19 mouse cellular contexts compared by ENCODE assay signal in the genomic region with DNA sequence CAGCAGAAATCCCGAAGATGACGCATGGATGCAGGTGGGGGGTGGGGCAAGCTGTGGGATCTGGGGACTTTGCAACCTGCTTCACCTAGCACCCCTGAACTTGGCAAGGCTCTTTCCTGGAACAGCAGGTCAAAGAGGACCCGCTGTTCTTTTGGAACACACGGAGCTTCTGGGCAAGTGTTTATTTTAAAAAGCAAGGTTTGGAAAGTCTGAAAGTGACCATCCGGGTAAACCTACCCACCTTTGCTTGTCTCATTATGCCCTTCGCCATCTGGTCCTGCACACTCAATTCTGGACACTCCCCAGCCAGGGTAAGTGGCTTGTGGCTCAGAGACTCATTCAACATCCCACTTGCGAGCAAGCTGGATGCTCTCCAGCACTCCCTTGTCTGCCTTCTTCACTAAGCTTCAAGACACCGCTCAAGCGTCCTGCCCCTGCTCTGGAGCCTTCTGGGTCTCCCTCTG. TPM values are rescaled to one million over a fixed set of nuclear protein-coding genes. Genes with fewer than 3 reads are reported as not detected.
DNase-seq lines count a peak whose midpoint lies in the region; ATAC-seq and TF ChIP-seq lines count a peak whose summit lies in the region.
"Had no signal": no experiment of that assay in that cellular context is flagged by ENCODE, and none has a peak within 500 bp of the region (broad histone marks: within the 10 kb centered on the region; RNA-seq: fewer than 3 reads in every experiment).

No protein-coding gene starts in this region.

- no peak for DNase-seq in liver, embryonic 14.5 days (ENCODE audit: low read depth in 3 of 3, low spot score in 3 of 3)
- DNase-seq in liver, embryonic 11.5 days (ENCODE audit: low spot score) = no peak
- DNase-seq in cerebellum, adult 11 months = peak; percentile 57
- peak; percentile 79 for DNase-seq in cerebellum, adult 9-11 months
- DNase-seq in retina, postnatal 1 day = peak; percentile 44
- DNase-seq in midbrain, embryonic 14.5 days = no peak
- DNase-seq in layer of hippocampus, adult 8-10 months (ENCODE audit: low spot score in 2 of 2) = no peak
- DNase-seq: gastrocnemius, adult 2 months; heart, adult 11 months; heart, postnatal 4 days; lung, adult 2 months; lung, postnatal 4 days; right cerebral cortex, adult 18-20 months; thymus, adult 18-20 months had no signal

- peaks cover 58 to 68% of the 10 kb centered on the region in 2 experiments for H3K4me1 ChIP-seq in liver, embryonic 14.5 days (replicated peaks; ENCODE audit: control insufficient read depth in 2 of 2, insufficient read depth in 2 of 2, low read length in 1 of 2)
- peaks cover 46% of the 10 kb centered on the region for H3K4me1 ChIP-seq in liver, embryonic 11.5 days (replicated peaks; ENCODE audit: control insufficient read depth, insufficient read depth, low read length)
- peaks cover 15% of the 10 kb centered on the region; the same call in 1 of the 2 replicates for H3K4me1 ChIP-seq in midbrain, embryonic 14.5 days (ENCODE audit: control insufficient read depth, insufficient read depth, low read length)
- H3K4me1 ChIP-seq: embryonic facial prominence, embryonic 13.5 days; limb, embryonic 10.5 days had no signal

- H3K27me3 ChIP-seq in liver, embryonic 14.5 days (ENCODE audit: control insufficient read depth, insufficient read depth, low read length) = no peaks in the 10 kb centered on the region
- H3K27me3 ChIP-seq in liver, embryonic 11.5 days (replicated peaks; ENCODE audit: control insufficient read depth, insufficient read depth, low read length) = no peaks in the 10 kb centered on the region
- H3K27me3 ChIP-seq in midbrain, embryonic 14.5 days (ENCODE audit: control insufficient read depth, insufficient read depth, low read length) = no peaks in the 10 kb centered on the region
- H3K27me3 ChIP-seq: embryonic facial prominence, embryonic 13.5 days; intestine, embryonic 15.5 days; kidney, embryonic 15.5 days had no signal

- WGBS in liver, embryonic 14.5 days (ENCODE audit: insufficient replicate concordance) = 82% methylated on average over 9 of the region's 9 CpGs
- 87% methylated on average over 9 of the region's 9 CpGs for WGBS in liver, embryonic 11.5 days
- 91% methylated on average over 9 of the region's 9 CpGs for WGBS in midbrain, embryonic 14.5 days

- H3K9ac ChIP-seq in liver, embryonic 14.5 days (replicated peaks) = no peak overlapping the region
- no peak overlapping the region for H3K9ac ChIP-seq in liver, embryonic 11.5 days (ENCODE audit: low read depth, low read length)
- no peak overlapping the region for H3K9ac ChIP-seq in midbrain, embryonic 14.5 days (replicated peaks; ENCODE audit: low read length)
- H3K9ac ChIP-seq: embryonic facial prominence, embryonic 13.5 days; intestine, embryonic 15.5 days; kidney, embryonic 15.5 days; midbrain, embryonic 13.5 days had no signal

- H3K9me3 ChIP-seq in liver, embryonic 14.5 days (ENCODE audit: control insufficient read depth, low read length) = no peaks in the 10 kb centered on the region
- H3K9me3 ChIP-seq in liver, embryonic 11.5 days (ENCODE audit: control insufficient read depth, low read length) = no peaks in the 10 kb centered on the region
- no peaks in the 10 kb centered on the region for H3K9me3 ChIP-seq in midbrain, embryonic 14.5 days (ENCODE audit: control insufficient read depth, low read length)
- H3K9me3 ChIP-seq: embryonic facial prominence, embryonic 13.5 days; intestine, embryonic 15.5 days; kidney, embryonic 15.5 days; limb, embryonic 10.5 days; midbrain, embryonic 13.5 days had no signal

- 0 out of 2 replicates have a peak overlapping the region, but pooled peaks have one; percentile 96 for H3K27ac ChIP-seq in liver, embryonic 14.5 days
- no peak overlapping the region for H3K27ac ChIP-seq in liver, embryonic 11.5 days (ENCODE audit: low read depth, low read length)
- no peak overlapping the region for H3K27ac ChIP-seq in midbrain, embryonic 14.5 days (replicated peaks; ENCODE audit: low read depth, low read length)
- H3K27ac ChIP-seq: embryonic facial prominence, embryonic 13.5 days; gastrocnemius, adult 2 months; intestine, embryonic 15.5 days; kidney, embryonic 15.5 days; limb, embryonic 10.5 days had no signal

- TF ChIP-seq EP300 in liver, embryonic 14.5 days (IDR thresholded peaks at IDR 0.05; ENCODE audit: low read depth) = no peak

- no peak overlapping the region for H3K4me3 ChIP-seq in liver, embryonic 14.5 days (ENCODE audit: insufficient read depth in 1 of 2, low read depth in 2 of 2, low read length in 2 of 2)
- H3K4me3 ChIP-seq in liver, embryonic 11.5 days (ENCODE audit: low read depth, low read length) = no peak overlapping the region
- H3K4me3 ChIP-seq in midbrain, embryonic 14.5 days (replicated peaks; ENCODE audit: low read depth, low read length) = no peak overlapping the region
- H3K4me3 ChIP-seq: embryonic facial prominence, embryonic 13.5 days; gastrocnemius, adult 2 months; intestine, embryonic 15.5 days; kidney, embryonic 15.5 days; limb, embryonic 10.5 days; midbrain, embryonic 13.5 days had no signal

- no peak for ATAC-seq in liver, embryonic 14.5 days (ENCODE audit: insufficient read depth)
- no peak for ATAC-seq in liver, embryonic 11.5 days (replicated peaks; ENCODE audit: low FRiP score)
- no peak for ATAC-seq in midbrain, embryonic 14.5 days (ENCODE audit: low FRiP score, low TSS enrichment)
- ATAC-seq: intestine, embryonic 15.5 days; midbrain, embryonic 13.5 days had no signal

- TF ChIP-seq CTCF in liver, embryonic 14.5 days (IDR thresholded peaks at IDR 0.05; ENCODE audit: low read depth) = no peak

- H3K36me3 ChIP-seq in liver, embryonic 14.5 days (replicated peaks; ENCODE audit: control insufficient read depth, insufficient read depth, low read depth) = no peaks in the 10 kb centered on the region
- no peaks in the 10 kb centered on the region for H3K36me3 ChIP-seq in liver, embryonic 11.5 days (ENCODE audit: control insufficient read depth, insufficient read depth, low read length)
- 0 out of 2 replicates have a peak, but pooled peaks cover 2% of the 10 kb centered on the region for H3K36me3 ChIP-seq in midbrain, embryonic 14.5 days (ENCODE audit: control insufficient read depth, insufficient read depth, low read length)
- H3K36me3 ChIP-seq: embryonic facial prominence, embryonic 13.5 days; intestine, embryonic 15.5 days; kidney, embryonic 15.5 days; limb, embryonic 10.5 days; midbrain, embryonic 13.5 days had no signal

- no peak overlapping the region for H3K4me2 ChIP-seq in liver, embryonic 14.5 days (ENCODE audit: low read depth)
- H3K4me2 ChIP-seq in liver, embryonic 11.5 days = no peak overlapping the region
- no peak overlapping the region for H3K4me2 ChIP-seq in midbrain, embryonic 14.5 days (ENCODE audit: low read length)
- H3K4me2 ChIP-seq: embryonic facial prominence, embryonic 13.5 days; intestine, embryonic 15.5 days; kidney, embryonic 15.5 days; midbrain, embryonic 13.5 days had no signal

RNA-seq across cellular contexts. Expression of gene Plxnc1, which starts 10.5 kb away (rescaled TPM):
- 1.4 and 2.0 TPM in 2 replicates for polyA plus RNA-seq in liver, embryonic 14.5 days (2012; rRNA removed)
- polyA plus RNA-seq in liver, embryonic 14.5 days (2014; fragmentation: Nextera tagmentation; extraction: Ambion mirVana) = 2.1 and 2.5 TPM in 2 replicates
- polyA plus RNA-seq in liver, embryonic 11.5 days (2014; fragmentation: Nextera tagmentation; extraction: Ambion mirVana) = 5.3 and 6.0 TPM in 2 replicates
- polyA plus RNA-seq in midbrain, embryonic 14.5 days (2014; fragmentation: Nextera tagmentation; extraction: Ambion mirVana) = 23.0 and 23.4 TPM in 2 replicates
- total RNA-seq in layer of hippocampus, adult 8-10 months (2022) = 10 to 100 TPM; 30.9 to 40.3 (median 35.4) TPM

Comparison
In these comparisons a context has a peak if more than half of its experiments do, and no peak if none do; other contexts are left out.
1. DNase-seq: peak in cerebellum, adult 11 months (single experiment), cerebellum, adult 9-11 months (single experiment) and retina, postnatal 1 day (single experiment); none in liver, embryonic 14.5 days (0 of 3), liver, embryonic 11.5 days (single experiment), midbrain, embryonic 14.5 days (single experiment) and layer of hippocampus, adult 8-10 months (0 of 2).